ENCODE assay signal across 9 mouse cellular contexts in genomic region chr6:11727370-11727769, GRCm38 (mm10).
A peak's percentile ranks its signal among the peaks of the same experiment; 100 is the strongest.
DNase-seq lines count a peak whose midpoint lies in the region; ATAC-seq lines count a peak whose summit lies in the region.
"Had no signal": no experiment of that assay in that cellular context is flagged by ENCODE, and none has a peak within 500 bp of the region (broad histone marks: within the 10 kb centered on the region; RNA-seq: fewer than 3 reads in every experiment).

No protein-coding gene starts in this region.

- intact Hi-C loops in gastrocnemius, postnatal 36 days (cut with DNase I): no loop called here

- peak overlapping the region; percentile 31 for H3K4me2 ChIP-seq in liver, embryonic 12.5 days
- H3K4me2 ChIP-seq in neural tube, embryonic 14.5 days (ENCODE audit: low read depth, low read length): no peak overlapping the region

- peak; percentile 98 for ATAC-seq in erythroblast, adult 5-6 weeks (replicated peaks; ENCODE audit: low FRiP score, poor library complexity, severe bottlenecking)
- peak; percentile 98 for ATAC-seq in liver, embryonic 12.5 days
- peak; percentile 78 for ATAC-seq in neural tube, embryonic 14.5 days (ENCODE audit: low read depth)
- no peak for ATAC-seq in frontal cortex, adult (ENCODE audit: low TSS enrichment)

- no peaks in the 10 kb centered on the region for H3K36me3 ChIP-seq in liver, embryonic 12.5 days
- no peaks in the 10 kb centered on the region for H3K36me3 ChIP-seq in neural tube, embryonic 14.5 days (ENCODE audit: control insufficient read depth, insufficient read depth, low read length)

- peak; percentile 6 for DNase-seq in layer of hippocampus, postnatal 36 days
- no peak for DNase-seq in layer of hippocampus, adult 9-10 months (ENCODE audit: low spot score)
- no peak for DNase-seq in adipocyte (ENCODE audit: low spot score)
- no peak for DNase-seq in gastrocnemius, postnatal 36 days
- DNase-seq: thymus, postnatal 25 days had no signal

- no peaks in the 10 kb centered on the region for H3K9me3 ChIP-seq in liver, embryonic 12.5 days (replicated peaks)
- no peaks in the 10 kb centered on the region for H3K9me3 ChIP-seq in neural tube, embryonic 14.5 days (ENCODE audit: control insufficient read depth, low read length)

- WGBS in liver, embryonic 12.5 days (ENCODE audit: insufficient replicate concordance): 35% methylated on average over 5 of the region's 5 CpGs
- WGBS in neural tube, embryonic 14.5 days: 45% methylated on average over 5 of the region's 5 CpGs

- no peak overlapping the region for H3K4me3 ChIP-seq in liver, embryonic 12.5 days
- H3K4me3 ChIP-seq in neural tube, embryonic 14.5 days (ENCODE audit: low read depth, low read length): no peak overlapping the region

- no peaks in the 10 kb centered on the region for H3K27me3 ChIP-seq in liver, embryonic 12.5 days (replicated peaks)
- H3K27me3 ChIP-seq in neural tube, embryonic 14.5 days (ENCODE audit: control insufficient read depth, insufficient read depth, low read length): no peaks in the 10 kb centered on the region

- H3K9ac ChIP-seq in liver, embryonic 12.5 days: no peak overlapping the region
- no peak overlapping the region for H3K9ac ChIP-seq in neural tube, embryonic 14.5 days (replicated peaks; ENCODE audit: low read depth, low read length)

- H3K27ac ChIP-seq in liver, embryonic 12.5 days: peak overlapping the region; percentile 45; the same call in 1 of the 2 replicates
- no peak overlapping the region for H3K27ac ChIP-seq in neural tube, embryonic 14.5 days (ENCODE audit: low read depth, low read length)

- peaks cover 5% of the 10 kb centered on the region; the same call in 1 of the 2 replicates for H3K4me1 ChIP-seq in liver, embryonic 12.5 days
- no peaks in the 10 kb centered on the region for H3K4me1 ChIP-seq in neural tube, embryonic 14.5 days (ENCODE audit: control insufficient read depth, insufficient read depth, low read length)

Comparison
In these comparisons a context has a peak if more than half of its experiments do, and no peak if none do; other contexts are left out.
1. DNase-seq: peak in layer of hippocampus, postnatal 36 days (2 of 2); none in layer of hippocampus, adult 9-10 months (single experiment), adipocyte (single experiment) and gastrocnemius, postnatal 36 days (0 of 2).